Mouse (Mus musculus) forelimb bud, embryonic 11.5 days (tissue): Measurements from ENCODE around the gene Clec4a2.
"Not testable (repeated sequence)": the region's sequence is repeated elsewhere in the genome, so short reads cannot be mapped to it uniquely, and the experiment has no call there.

Source experiments
- DNase-seq: peaks from one replicate; pipeline ENCODE4 v3.0.0-alpha.2; 2012; ENCODE audit warnings: low read depth, low spot score

The Clec4a2 gene

DNA sequence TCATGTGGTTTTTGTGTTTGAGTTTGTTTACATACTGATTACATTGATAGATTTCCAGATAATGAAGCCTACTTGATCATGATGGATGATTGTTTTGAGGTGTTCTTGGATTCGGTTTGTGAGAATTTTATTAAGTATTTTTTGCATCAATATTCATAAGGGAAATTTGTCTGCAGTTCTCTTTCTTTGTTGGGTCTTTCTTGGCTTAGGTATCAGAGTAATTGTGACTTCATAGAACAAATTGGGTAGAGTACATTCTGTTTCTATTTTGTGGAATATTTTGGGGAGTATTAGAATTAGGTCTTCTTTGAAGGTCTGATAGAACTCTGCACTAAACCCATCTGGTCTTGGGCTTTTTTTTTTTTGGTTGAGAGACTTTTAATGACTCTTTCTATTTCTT, at the start of gene Clec4a2:
Clec4a2 (plus strand) TSS at position 301 of the 400 bp plus-strand sequence.
- not testable (repeated sequence) for DNase-seq

DNA sequence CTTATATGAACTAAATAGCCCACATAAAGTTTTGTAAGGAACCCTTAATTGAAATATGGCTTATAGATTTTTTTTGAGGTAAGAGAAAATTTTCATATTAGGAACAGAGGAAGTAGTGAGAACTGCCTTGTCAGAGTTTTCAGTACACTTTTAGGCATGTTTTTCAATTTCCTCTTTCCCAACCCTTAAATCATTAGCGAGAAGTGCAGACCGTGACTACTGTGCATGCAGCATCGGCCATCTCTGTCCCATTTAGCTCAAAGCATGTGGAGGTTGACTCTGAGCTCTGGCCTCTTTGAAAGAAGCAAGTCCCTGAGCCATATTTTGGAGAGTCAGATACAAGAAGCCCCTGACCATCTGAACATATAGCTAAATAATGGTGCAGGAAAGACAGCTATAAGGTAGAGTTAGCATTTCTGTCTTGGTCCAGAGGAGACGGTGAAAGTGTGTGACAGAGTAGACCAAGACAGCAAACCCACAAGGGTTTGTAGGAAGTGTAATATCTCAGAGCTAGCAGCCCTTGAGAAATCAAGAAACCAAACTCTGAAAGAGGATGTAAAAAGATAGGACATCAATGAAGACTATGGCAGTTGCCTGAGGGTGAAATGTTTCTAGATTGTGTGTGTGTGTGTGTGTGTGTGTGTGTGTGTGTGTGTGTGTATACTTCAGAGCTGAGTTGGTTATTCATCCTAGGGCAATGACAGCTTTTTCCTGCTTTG, 10.9 kb upstream of the Clec4a2 start:
- DNase-seq: no peak

DNA sequence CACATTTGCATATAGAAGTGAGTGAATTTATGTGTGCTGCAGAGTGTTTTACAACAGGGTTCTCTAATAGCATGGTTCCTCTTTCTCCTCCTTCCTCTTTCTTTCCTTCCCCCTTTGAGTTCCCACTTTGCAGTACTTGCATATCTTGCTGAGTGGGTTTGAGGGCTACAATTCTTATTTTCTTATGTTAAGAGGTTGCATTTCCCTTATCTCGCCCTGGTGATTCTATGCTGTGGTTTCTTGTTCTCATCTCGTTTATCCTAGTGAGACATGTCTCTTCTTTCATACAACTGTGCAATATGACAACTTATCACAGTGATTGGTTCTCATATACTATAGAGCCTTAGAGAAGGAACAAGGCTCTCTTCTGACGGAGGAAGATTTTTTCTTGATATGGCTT, 17.0 kb downstream of the Clec4a2 start:
- no peak for DNase-seq

DNA sequence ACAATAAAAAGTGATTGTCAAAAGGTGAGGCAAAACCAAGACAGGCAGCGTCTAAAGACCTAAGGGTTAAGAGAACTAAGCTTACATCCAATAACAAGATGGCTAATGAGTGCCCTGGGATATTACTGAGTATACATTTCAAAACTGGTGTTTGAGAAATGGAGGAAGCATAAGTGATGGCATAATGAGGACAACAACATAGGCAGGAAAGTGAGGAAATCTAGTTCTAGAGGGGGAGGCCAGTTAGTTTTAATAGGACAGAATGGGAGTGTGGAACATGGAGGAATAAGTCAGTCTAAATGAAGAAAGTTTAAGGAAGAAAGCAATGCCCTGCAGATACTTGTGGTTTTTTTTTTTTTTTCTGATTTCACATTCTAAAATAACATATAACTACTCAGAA, 20.9 kb downstream of the Clec4a2 start:
- no peak for DNase-seq

DNA sequence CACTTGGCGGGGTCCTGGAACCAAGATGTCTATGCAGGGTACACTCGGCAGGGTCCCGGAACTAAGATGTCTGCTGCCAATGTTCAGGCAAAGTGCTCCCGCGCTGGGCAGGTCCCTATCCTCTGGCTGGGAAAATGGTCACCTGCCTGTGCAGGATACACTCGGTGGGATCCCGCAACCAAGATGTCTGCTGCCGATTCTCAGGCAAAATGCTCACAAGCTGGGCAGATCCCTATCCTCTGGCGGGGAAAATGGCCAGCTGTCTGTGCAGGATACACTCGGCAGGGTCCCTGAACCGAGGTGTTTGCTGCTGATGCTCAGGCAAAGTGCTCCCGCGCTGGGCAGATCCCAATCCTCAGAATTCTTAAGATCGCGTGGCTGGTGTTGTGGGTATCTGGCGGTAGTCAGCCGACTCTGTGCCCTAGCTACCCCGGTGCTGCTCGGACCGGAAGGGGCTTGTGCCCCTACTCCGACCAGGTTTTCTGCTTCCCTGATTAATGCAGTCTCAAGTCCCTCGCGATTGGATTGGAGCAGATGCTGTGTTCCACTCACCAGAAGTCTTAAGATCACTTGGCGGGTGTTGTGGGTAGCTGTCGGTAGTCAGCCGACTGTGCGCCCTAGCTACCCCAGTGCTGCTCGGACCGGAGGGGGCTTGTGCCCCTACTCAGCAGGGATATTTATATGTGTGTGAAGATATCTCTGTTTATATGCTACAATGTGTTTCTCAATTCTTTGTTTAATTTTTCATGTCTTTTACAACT, 31.7 kb downstream of the Clec4a2 start:
- DNase-seq: not testable (repeated sequence)

DNA sequence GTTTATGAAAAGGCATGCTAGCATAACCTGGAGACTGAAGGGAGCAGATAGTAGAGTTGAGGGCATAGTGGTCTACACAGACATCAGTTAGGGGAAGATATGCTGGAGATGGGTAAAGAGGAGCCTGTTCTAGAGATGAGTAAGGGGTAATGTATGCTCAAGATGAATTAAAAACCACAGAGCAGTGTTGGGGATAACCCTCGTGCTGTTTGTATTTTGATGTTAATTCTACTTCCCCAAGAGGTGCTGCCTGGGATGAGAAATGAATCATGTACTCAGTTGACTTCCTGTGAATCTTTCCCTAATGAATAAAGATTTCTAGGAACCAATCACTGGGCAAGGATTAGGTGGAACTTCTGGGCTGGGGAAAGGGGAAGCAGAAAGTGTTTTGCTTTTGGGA, 63.9 kb downstream of the Clec4a2 start:
- no peak for DNase-seq

DNA sequence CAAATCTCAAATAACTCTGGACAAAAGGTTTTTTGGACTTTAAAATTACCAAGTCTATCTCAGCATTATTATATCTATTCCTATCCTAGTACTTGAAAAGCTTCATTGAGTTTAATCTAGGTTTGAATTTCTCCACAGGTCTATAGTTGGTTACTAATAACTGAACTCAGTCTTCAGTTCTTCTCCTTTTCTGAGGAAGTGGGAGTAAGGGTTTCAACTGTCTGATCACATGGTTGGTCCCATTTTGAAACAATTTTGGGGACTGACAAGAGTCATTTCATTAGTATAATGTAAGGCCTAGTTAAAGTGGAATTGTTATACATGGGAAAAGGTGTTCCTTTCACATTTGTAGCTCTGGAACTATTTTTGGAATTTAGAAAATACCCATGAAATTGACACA, 64.8 kb downstream of the Clec4a2 start:
- no peak for DNase-seq

DNA sequence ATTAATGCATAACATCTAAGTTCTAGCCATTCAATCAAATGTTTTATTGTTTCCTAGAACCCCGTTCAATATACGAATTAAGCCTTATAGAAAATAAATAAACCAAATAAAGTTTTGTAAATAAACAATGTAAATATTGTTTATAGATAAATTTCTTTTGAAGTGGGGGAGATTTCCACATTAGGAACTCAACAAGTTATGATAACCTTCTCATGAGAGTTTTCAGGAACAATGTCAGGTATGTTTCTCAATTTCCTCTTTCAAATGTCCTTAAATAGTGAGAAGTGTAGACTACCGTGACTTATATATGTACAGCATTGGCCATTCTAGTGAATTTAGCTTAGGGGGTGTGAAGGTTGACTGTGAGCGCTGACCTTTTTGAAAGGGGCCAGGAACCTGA, 66.4 kb downstream of the Clec4a2 start, which contains the start of gene Clec4b2:
Clec4b2 (plus strand) TSS at position 301 of the 400 bp plus-strand sequence.
- DNase-seq: no peak

DNA sequence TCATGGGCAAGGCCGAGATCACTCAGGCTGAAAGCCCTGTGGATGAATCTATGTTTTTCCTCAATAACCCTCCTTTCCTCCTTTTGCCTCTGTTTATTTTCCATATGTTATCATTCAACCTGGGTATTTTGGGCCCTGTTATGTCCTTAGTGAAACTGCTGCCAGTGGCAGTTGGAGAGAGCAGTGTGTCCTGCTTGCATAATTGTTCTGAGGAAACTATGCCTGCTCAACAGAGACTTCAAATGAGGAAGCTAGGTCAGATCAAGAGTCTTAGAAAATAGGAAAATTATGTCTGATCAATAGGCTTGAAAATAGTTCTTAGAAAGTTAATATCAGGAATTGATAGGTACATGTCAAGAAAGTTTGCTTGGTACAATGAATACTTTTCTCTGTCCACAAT, 69.3 kb downstream of the Clec4a2 start:
- no peak for DNase-seq

DNA sequence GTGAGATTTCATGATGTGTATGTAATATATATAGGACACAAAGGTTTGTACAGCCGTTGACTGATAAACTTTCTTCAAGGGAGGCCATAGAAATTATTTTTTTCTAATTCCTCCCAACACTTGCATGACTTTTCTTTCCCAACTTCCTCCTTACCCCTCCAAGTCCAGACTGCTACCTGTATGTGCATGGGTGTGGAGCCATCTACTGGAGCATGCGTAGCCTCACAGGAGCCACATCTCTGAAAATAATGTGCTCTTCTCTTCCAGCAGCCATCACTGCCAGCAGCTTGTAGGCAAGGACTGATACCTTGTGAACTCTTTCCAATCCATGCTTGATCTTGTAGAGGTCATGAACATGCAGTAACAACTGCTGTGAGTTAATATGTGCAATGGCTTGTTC, 78.6 kb downstream of the Clec4a2 start:
- not testable (repeated sequence) for DNase-seq
